Mouse (Mus musculus): ENCODE data around the gene Keap1.

DNA sequence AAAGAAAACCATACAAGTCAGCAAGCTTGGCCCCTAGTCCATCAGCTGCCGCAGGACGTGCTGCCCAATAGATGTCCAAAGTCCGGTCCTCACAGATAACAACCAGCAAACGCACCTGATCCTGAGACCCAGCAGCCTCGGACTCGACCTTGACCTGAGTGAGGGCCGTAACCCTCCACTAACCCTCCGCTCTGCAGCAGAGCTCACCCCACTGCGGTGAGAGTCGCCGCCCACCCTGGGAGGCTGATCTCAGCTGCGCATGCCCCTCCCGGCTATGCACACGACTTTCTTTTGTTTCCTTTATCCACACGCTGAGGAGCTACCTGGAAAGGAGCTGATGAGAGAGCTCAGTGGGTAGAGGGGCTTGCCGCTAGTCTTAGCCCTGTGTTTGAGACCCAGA is 11.8 kb downstream of the Keap1 start:
- TF ChIP-seq CTCF (IDR thresholded peaks at IDR 0.05; ENCODE audit: extremely low read depth, insufficient read length, insufficient replicate concordance, low read depth, low read length), result no peak
- TF ChIP-seq POLR2A (IDR thresholded peaks at IDR 0.05; ENCODE audit: low read depth, low read length), result no peak
